Mouse (Mus musculus) megakaryocyte, embryonic 14.5 days (primary cell): Measurements from ENCODE around the gene Asl.

Experiments
- FLI1 ChIP-seq: IDR thresholded peaks from 2 replicates; pipeline ENCODE4 v1.6.1; 2012; ENCODE audit warnings: low read length, inconsistent platforms, mixed read lengths
- GATA1 ChIP-seq: IDR thresholded peaks from 3 replicates; pipeline ENCODE4 v1.6.1; 2012; ENCODE audit warnings: mixed read lengths, low read length, inconsistent platforms, borderline replicate concordance

DNA sequence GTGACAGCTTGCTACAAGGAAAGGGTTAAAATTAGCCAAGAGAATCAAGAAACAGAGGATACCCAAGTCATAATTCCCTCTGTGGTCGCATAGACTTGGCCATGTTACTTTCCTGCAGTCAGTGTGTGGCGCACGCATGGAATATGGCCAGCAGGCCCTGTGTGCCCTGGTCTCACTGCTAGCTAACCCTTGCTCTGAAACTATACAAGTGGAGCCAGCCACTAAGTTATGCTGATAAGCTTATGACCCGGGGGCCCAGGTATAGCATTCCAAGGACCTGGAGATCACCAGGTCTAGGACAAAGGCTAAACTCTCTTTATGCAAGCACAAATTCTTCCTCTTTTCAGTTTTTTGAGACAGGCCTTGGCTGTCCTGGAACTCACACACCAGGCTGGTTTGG is 11.8 kb upstream of the Asl start:
- TF ChIP-seq GATA1 (no peak), FLI1 (no peak)
